Mouse (Mus musculus) forebrain, postnatal 0 days (tissue): ENCODE measurements around the gene Zcwpw1. TPM values are rescaled to one million over a fixed set of nuclear protein-coding genes. Genes with fewer than 3 reads are reported as not detected.

ENCODE experiments used
- ATAC-seq: fragments of 200-750 bp; cut with Nextera tagmentation; 2 replicates; pipeline ENCODE4 v1.8.0; 2017; ENCODE audit warnings: mild to moderate bottlenecking, moderate library complexity
- DNase-seq: peaks from one replicate; pipeline ENCODE4 v3.0.0-alpha.2; 2015
- H3K27ac ChIP-seq: fragments of 300-500 bp; sonication (generic); 2 replicates; pipeline ENCODE4 v1.5.1; 2014; ENCODE audit warnings: low read depth, mild to moderate bottlenecking, antibody characterized with exemption, low read length, moderate library complexity, mixed read lengths
- H3K27me3 ChIP-seq: fragments of 300-500 bp; sonication (generic); 2 replicates; pipeline ENCODE4 v1.6.1; 2014; ENCODE audit warnings: mild to moderate bottlenecking, low read length, mixed read lengths; ENCODE audit not compliant: insufficient read depth
- H3K36me3 ChIP-seq: fragments of 300-500 bp; sonication (generic); 2 replicates; pipeline ENCODE4 v1.6.1; 2014; ENCODE audit warnings: mild to moderate bottlenecking, moderate library complexity; ENCODE audit not compliant: insufficient read depth
- H3K4me1 ChIP-seq: fragments of 300-500 bp; sonication (generic); 2 replicates; pipeline ENCODE4 v1.6.1; 2014; ENCODE audit warnings: antibody characterized with exemption; ENCODE audit not compliant: insufficient read depth
- H3K4me2 ChIP-seq: fragments of 300-500 bp; sonication (generic); 2 replicates; pipeline ENCODE4 v1.6.1; 2014; ENCODE audit warnings: low read depth, mild to moderate bottlenecking, moderate library complexity
- H3K4me3 ChIP-seq: fragments of 300-500 bp; sonication (generic); 2 replicates; pipeline ENCODE4 v1.5.1; 2014; ENCODE audit warnings: low read depth, low read length, mixed read lengths
- H3K9ac ChIP-seq: fragments of 300-500 bp; sonication (generic); 2 replicates; pipeline ENCODE4 v1.6.1; 2014; ENCODE audit warnings: mild to moderate bottlenecking
- H3K9me3 ChIP-seq: fragments of 300-500 bp; sonication (generic); 2 replicates; pipeline ENCODE4 v1.6.1; 2016; ENCODE audit warnings: low read length
- CTCF ChIP-seq: sonication (generic); IDR thresholded peaks from 2 replicates; pipeline ENCODE4 v1.5.1; 2016; ENCODE audit warnings: antibody characterized with exemption, control low read depth, low read depth
- WGBS: fragments of 180-500 bp; shearing (Covaris S2); extraction: QIAGEN DNeasy Blood & Tissue Kit; methylation state at CpG from one replicate; pipeline ENCODE4 v1.1.7; 2014; 5-methylcytosine and 5-hydroxymethylcytosine counted together
- polyA plus RNA-seq: library from polyadenylated mRNA; unstranded; fragments of >200 nt; fragmentation: Nextera tagmentation; extraction: Ambion mirVana; gene quantifications from 2 replicates; pipeline ENCODE4 v1.2.1, GENCODE M21; 2015
- total RNA-seq: library from RNA; depleted of rRNA; stranded (reverse); fragments of >200 nt; gene quantifications from 2 replicates; pipeline ENCODE4 v1.2.3, GENCODE M21; 2014

Gene Zcwpw1
- total and polyA plus RNA-seq, 2 experiments from 2014 or later, result 4.8 to 7.7 TPM

DNA sequence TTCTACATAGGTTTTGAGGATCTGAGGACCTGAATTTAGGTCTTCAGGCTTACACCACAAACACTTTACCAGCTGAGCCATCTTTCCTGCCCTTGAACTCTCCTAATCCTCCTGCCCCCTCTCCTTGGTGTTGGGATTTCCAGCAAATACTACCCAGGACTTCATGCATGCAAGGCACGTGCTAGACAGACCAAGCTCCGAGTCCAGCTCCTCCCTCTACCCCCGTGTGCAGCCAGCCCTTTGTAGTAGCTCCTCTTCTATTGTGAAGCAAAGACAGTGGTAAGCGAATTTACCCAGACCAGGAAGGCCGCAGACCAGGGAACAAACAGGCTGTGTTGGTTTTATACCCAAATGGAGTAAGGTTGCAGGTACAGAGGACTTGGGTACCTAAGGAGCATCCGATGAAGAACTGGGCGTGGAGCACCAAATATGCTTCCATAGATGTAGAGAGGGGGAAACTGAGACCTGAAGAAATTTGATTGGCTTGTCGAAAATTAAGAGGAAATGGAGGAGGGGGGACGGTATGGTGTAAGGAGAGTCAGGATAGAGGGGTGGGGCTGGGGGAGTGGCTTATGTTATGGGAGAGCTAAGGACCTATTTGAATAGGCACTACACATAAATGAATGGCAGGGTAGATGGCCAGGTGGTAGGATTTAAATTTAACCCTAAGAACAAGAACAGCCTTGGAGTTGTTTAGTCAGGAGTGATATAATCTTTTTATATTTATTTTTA is 22.8 kb upstream of the Zcwpw1 start:
- no peaks in the 10 kb centered on the region for H3K36me3 ChIP-seq
- no peak overlapping the region for H3K4me3 ChIP-seq
- no peaks in the 10 kb centered on the region for H3K4me1 ChIP-seq
- no peak for DNase-seq
- 53% methylated on average over 9 of the region's 9 CpGs for WGBS
- ATAC-seq, result no peak
- no peak overlapping the region for H3K4me2 ChIP-seq
- no peaks in the 10 kb centered on the region for H3K27me3 ChIP-seq
- TF ChIP-seq CTCF, result no peak
- no peak overlapping the region for H3K9ac ChIP-seq
- H3K27ac ChIP-seq, result no peak overlapping the region
- H3K9me3 ChIP-seq, result no peaks in the 10 kb centered on the region

GRCm38 (mm10) chr5:137766270-137766669 is 21.3 kb upstream of the Zcwpw1 start:
- DNase-seq, result peak; percentile 63
- H3K27ac ChIP-seq, result no peak overlapping the region
- WGBS, result 61% methylated on average over 3 of the region's 3 CpGs

GRCm38 (mm10) chr5:137768475-137768874 is 19.1 kb upstream of the Zcwpw1 start:
- no peak for TF ChIP-seq CTCF
- H3K27ac ChIP-seq, result no peak overlapping the region
- DNase-seq (no peak), ATAC-seq (peak; percentile 58)
- no peaks in the 10 kb centered on the region for H3K36me3 ChIP-seq
- 3% methylated on average over 1 of the region's 1 CpGs for WGBS
- no peak overlapping the region for H3K4me2 ChIP-seq
- no peaks in the 10 kb centered on the region for H3K4me1 ChIP-seq
- H3K9me3 ChIP-seq, result no peaks in the 10 kb centered on the region
- H3K9ac ChIP-seq, result no peak overlapping the region
- H3K27me3 ChIP-seq, result no peaks in the 10 kb centered on the region
- no peak overlapping the region for H3K4me3 ChIP-seq

More at GRCm38 (mm10) chr5:137766270-137766669, 21.3 kb upstream of the Zcwpw1 start:
- H3K4me1 ChIP-seq, result no peaks in the 10 kb centered on the region
- H3K9ac ChIP-seq, result no peak overlapping the region
- no peaks in the 10 kb centered on the region for H3K36me3 ChIP-seq
- H3K27me3 ChIP-seq, result no peaks in the 10 kb centered on the region
- peak; percentile 66 for TF ChIP-seq CTCF
- no peak for ATAC-seq
- no peaks in the 10 kb centered on the region for H3K9me3 ChIP-seq
- no peak overlapping the region for H3K4me3 ChIP-seq
- H3K4me2 ChIP-seq, result no peak overlapping the region

- 56% methylated on average over 2 of the region's 2 CpGs for WGBS
- peak; percentile 85 for TF ChIP-seq CTCF
- Histone ChIP-seq H3K9ac (no peak overlapping the region), H3K27ac (no peak overlapping the region), H3K9me3 (no peaks in the 10 kb centered on the region), H3K36me3 (no peaks in the 10 kb centered on the region), H3K4me1 (no peaks in the 10 kb centered on the region), H3K4me3 (no peak overlapping the region), H3K4me2 (no peak overlapping the region), H3K27me3 (no peaks in the 10 kb centered on the region)
- DNase-seq (peak; percentile 64), ATAC-seq (peak; percentile 48; the same call in 1 of the 2 replicates)
Observed at GRCm38 (mm10) chr5:137770709-137771108, 16.9 kb upstream of the Zcwpw1 start.

- Histone ChIP-seq H3K9me3 (no peaks in the 10 kb centered on the region), H3K4me3 (no peak overlapping the region), H3K36me3 (no peaks in the 10 kb centered on the region), H3K27me3 (no peaks in the 10 kb centered on the region), H3K9ac (no peak overlapping the region), H3K4me2 (no peak overlapping the region), H3K27ac (no peak overlapping the region), H3K4me1 (no peaks in the 10 kb centered on the region)
- ATAC-seq, result no peak
- no peak for TF ChIP-seq CTCF
- DNase-seq, result no peak
Observed at GRCm38 (mm10) chr5:137772755-137773154, 14.8 kb upstream of the Zcwpw1 start.

DNA sequence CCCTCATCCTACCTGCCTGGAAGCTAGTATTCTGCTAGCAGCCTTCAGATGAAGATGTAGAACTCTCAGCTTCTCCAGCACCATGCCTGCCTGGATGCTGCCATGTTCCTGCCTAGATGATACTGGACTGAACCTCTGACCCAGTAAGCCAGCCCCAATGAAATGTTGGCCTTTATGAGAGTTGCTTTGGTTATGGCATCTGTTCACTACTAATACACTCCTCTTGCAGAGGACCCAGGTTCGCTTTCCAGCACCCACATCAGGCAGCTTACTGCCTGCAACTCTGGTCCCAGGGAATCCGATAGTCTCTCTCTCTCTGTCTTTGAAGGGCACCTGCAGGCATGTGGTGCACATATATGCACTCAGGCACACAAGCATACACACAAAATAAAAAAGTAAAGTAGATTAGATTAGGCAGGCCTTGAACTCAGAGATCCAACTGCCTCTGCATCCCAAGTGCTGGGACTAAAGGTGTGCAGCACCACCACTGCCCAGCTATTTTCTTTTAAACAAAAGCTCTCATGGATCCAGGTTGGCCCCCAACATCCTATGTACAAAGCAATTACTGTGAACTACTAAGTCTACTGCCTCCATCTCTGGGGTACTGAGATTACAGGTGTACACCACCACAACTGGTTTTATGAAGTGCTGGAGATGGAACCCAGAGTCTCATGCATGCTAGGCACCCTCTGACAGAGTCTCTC is 11.9 kb upstream of the Zcwpw1 start:
- H3K9ac ChIP-seq, result no peak overlapping the region
- WGBS, result 90% methylated on average over 2 of the region's 2 CpGs
- DNase-seq, result no peak

DNA sequence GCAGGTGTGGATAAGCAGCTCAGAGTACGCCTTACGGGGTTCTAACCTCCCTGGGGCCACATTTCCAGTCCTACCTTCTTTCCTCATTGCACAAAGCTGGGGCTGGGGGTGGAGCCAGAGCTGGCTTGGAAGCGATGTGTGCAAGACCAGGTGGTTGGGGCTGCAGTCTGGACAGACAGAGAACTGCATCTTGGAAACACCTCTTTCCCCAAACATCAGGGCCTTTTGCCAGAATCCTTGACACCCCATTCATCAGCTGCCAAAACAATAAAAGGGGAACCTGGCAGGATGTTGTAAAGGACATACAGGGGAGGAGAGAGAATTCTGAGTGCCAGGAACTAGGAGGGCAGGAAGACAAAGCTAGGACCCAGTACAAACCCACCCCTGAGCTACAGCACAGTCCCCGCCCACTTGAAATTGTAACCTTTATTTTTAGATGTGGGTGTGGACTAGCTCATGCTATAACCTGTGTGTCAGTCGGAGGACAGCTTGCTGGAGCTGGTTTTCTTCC is 11.1 kb upstream of the Zcwpw1 start:
- Histone ChIP-seq H3K4me2 (no peak overlapping the region), H3K4me3 (no peak overlapping the region), H3K36me3 (peaks cover 9% of the 10 kb centered on the region), H3K9ac (no peak overlapping the region), H3K27me3 (no peaks in the 10 kb centered on the region), H3K4me1 (peaks cover 12% of the 10 kb centered on the region), H3K27ac (no peak overlapping the region; the same call in 1 of the 2 replicates), H3K9me3 (no peaks in the 10 kb centered on the region)
- ATAC-seq (no peak), DNase-seq (no peak)
- no peak for TF ChIP-seq CTCF
- WGBS, result 32% methylated on average over 5 of the region's 5 CpGs

More for the DNA sequence above, 11.9 kb upstream of the Zcwpw1 start:
- ATAC-seq, result no peak
- Histone ChIP-seq H3K4me2 (no peak overlapping the region), H3K36me3 (peaks cover 6% of the 10 kb centered on the region), H3K4me3 (no peak overlapping the region), H3K9me3 (no peaks in the 10 kb centered on the region), H3K27me3 (no peaks in the 10 kb centered on the region), H3K27ac (no peak overlapping the region; the same call in 1 of the 2 replicates), H3K4me1 (peaks cover 12% of the 10 kb centered on the region)
- TF ChIP-seq CTCF, result no peak
